32 mouse cellular contexts compared by ENCODE assay signal in genomic region chr11:98101332-98101731, GRCm38 (mm10). TPM values are rescaled to one million over a fixed set of nuclear protein-coding genes. Genes with fewer than 3 reads are reported as not detected.
"Had no signal": no experiment of that assay in that cellular context is flagged by ENCODE, and none has a peak within 500 bp of the region (broad histone marks: within the 10 kb centered on the region; RNA-seq: fewer than 3 reads in every experiment).

No protein-coding gene starts in this region.

- DNase-seq: heart, postnatal 10 days; heart, postnatal 14 days; heart, postnatal 36 days; heart, postnatal 4 days; kidney, adult 11 months; kidney, adult 18-20 months; kidney, adult 2 months; kidney, adult 8-10 months; kidney, adult 9 months; kidney, postnatal 10 days; kidney, postnatal 14 days; kidney, postnatal 25 days; kidney, postnatal 36 days; kidney, postnatal 4 days; layer of hippocampus, adult 9-11 months; layer of hippocampus, postnatal 36 days had no signal

- H3K27me3 ChIP-seq: heart, embryonic 12.5 days; heart, embryonic 13.5 days; heart, embryonic 15.5 days; hindbrain, embryonic 12.5 days; hindbrain, embryonic 13.5 days; hindbrain, embryonic 15.5 days; intestine, embryonic 15.5 days; kidney, embryonic 15.5 days had no signal

- H3K4me3 ChIP-seq: heart, embryonic 12.5 days; heart, embryonic 13.5 days; heart, embryonic 15.5 days; hindbrain, embryonic 10.5 days; hindbrain, embryonic 12.5 days; hindbrain, embryonic 13.5 days; hindbrain, embryonic 15.5 days; intestine, embryonic 15.5 days; kidney, embryonic 15.5 days; layer of hippocampus, adult 2 months; left cerebral cortex, adult 2 months had no signal

- H3K9me3 ChIP-seq: heart, embryonic 12.5 days; heart, embryonic 13.5 days; heart, embryonic 15.5 days; hindbrain, embryonic 10.5 days; hindbrain, embryonic 12.5 days; hindbrain, embryonic 13.5 days; hindbrain, embryonic 15.5 days; intestine, embryonic 15.5 days; kidney, embryonic 15.5 days had no signal

- H3K9ac ChIP-seq: heart, embryonic 12.5 days; heart, embryonic 13.5 days; heart, embryonic 15.5 days; hindbrain, embryonic 12.5 days; hindbrain, embryonic 13.5 days; hindbrain, embryonic 14.5 days; hindbrain, embryonic 15.5 days; intestine, embryonic 15.5 days; kidney, embryonic 15.5 days had no signal

- H3K4me2 ChIP-seq: heart, embryonic 11.5 days; heart, embryonic 12.5 days; heart, embryonic 13.5 days; heart, embryonic 15.5 days; hindbrain, embryonic 12.5 days; hindbrain, embryonic 13.5 days; hindbrain, embryonic 14.5 days; hindbrain, embryonic 15.5 days; intestine, embryonic 15.5 days; kidney, embryonic 15.5 days had no signal

- H3K27ac ChIP-seq: heart, embryonic 13.5 days; heart, embryonic 15.5 days; hindbrain, embryonic 10.5 days; hindbrain, embryonic 12.5 days; hindbrain, embryonic 13.5 days; hindbrain, embryonic 14.5 days; hindbrain, embryonic 15.5 days; hindbrain, postnatal 0 days; intestine, embryonic 15.5 days; kidney, embryonic 15.5 days; kidney, postnatal 0 days; layer of hippocampus, adult 2 months; left cerebral cortex, adult 2 months had no signal

- H3K4me1 ChIP-seq: heart, embryonic 12.5 days; heart, embryonic 13.5 days; heart, embryonic 15.5 days; hindbrain, embryonic 10.5 days; hindbrain, embryonic 12.5 days; hindbrain, embryonic 13.5 days; hindbrain, embryonic 15.5 days; intestine, embryonic 15.5 days; kidney, embryonic 15.5 days had no signal

RNA-seq across cellular contexts. Expression of gene Stac2, which starts 48.1 kb away (rescaled TPM):
- total RNA-seq: hematopoietic stem cell, adult 5-6 weeks had no signal
